Mouse (Mus musculus) megakaryocyte-erythroid progenitor cell, adult 5-6 weeks (primary cell): Measurements from ENCODE around the gene Renbp. TPM values are rescaled to one million over a fixed set of nuclear protein-coding genes. Genes with fewer than 3 reads are reported as not detected.

ENCODE experiments used
- ATAC-seq: replicated peaks from 2 replicates; pipeline ENCODE4 v1.8.0; 2016; ENCODE audit warnings: mild to moderate bottlenecking, inconsistent platforms; ENCODE audit not compliant: severe bottlenecking, poor library complexity, low FRiP score, low TSS enrichment
- total RNA-seq, 2 experiments: library from RNA; stranded (forward) in 1 of 2; stranded (reverse) in 1 of 2; fragments of 200-1000, 215-1000 nt in 1 of 2; fragments of >200 nt in 1 of 2; fragmentation: Nextera tagmentation in 1 of 2; gene quantifications; 2 replicates each; pipeline ENCODE4 v1.2.3; 2014 to 2017

Renbp gene
- total RNA-seq, 2 experiments from 2014 or later, result 3.3 to 11.0 TPM

GRCm38 (mm10) chrX:73921823-73922549 is 8.7 kb downstream of the Renbp start, which contains the start of the genes Arhgap4 and Naa10:
Gene Arhgap4, minus strand, starts transcription at chrX:73921870.
Gene Naa10, minus strand, starts transcription at chrX:73921944.
- peak; percentile 99 for ATAC-seq

GRCm38 (mm10) chrX:73921285-73921822 is 9.3 kb downstream of the Renbp start:
- no peak for ATAC-seq

DNA sequence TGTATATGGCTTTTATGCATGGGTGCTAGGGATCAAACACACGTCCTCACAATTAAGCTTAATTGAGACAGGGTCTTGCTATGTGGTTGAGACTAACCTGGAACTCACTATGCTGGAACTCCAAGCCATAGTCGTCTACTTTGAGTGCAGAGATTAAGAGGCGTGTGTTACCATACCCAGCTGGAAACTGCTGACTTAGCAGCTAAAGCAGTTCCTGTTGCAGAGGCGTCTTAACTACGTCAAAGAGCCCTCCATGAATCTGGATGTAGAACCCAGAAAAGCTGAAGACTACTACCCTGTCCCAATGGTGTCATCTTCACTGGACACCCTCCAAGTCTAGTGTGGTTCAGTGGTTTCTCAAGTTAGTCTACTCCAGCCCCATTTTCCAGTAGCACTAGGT is 12.0 kb downstream of the Renbp start:
- ATAC-seq, result no peak

DNA sequence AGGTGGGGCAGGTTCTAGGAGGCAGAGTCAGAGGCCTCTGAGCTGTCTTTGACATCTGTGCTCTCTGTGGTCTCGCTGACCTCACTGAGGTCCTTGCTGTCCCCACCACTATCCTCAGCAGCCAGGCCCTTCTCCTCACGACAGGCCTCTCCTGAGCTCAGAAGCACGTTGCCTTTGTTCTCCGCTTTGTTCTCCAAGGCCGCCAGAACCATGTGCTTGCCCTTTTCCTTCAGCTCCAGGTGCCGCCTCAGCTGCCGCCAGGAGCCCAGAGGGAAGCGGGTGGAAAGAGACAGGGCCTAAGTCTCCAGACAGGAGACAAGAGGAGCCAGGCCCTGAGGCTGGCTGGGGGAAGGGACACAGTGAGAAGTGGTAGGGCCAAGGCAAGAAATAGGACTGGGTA is 13.7 kb downstream of the Renbp start:
- ATAC-seq, result no peak

DNA sequence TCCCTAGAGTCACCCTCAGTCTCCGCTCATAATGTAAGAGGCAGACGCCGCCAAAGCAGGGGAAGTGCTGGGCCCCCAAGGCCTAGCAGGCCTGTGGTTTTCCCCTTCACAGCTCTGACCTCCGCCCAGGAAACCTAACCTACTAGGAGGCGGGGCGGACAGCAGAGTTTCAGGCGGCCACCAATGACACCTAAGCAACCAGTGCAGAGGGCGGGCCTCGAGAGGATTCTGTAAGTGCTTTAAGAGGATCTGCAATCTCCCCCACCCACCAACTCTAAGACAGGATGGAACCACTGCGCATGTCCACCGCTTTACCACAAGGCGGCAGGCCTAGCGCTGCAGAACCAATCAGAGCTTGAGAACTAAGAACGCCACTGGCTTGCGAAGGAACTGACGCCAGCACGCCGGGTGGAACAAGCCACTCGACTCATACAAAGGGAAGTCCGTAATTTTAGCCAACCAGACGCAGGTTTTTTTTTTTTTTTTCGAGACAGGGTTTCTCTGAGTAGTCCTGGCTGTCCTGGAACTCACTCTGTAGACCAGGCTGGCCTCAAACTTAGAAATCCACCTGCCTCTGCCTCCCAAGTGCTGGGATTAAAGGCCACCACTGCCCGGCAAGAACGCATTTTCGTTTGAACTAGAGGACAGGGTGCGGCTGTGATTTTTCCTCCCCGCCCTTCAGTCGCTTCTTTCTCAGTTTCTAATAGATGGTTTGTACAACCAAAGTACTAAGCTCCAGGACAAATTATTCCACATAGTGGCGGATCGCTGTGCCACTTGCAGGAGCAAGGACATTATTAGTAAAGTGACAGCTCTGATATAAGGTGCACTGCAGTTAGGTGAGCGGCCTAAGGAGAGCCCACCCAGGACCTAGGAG is 15.6 kb downstream of the Renbp start:
- peak; percentile 98 for ATAC-seq

GRCm38 (mm10) chrX:73911588-73911987 is 19.1 kb downstream of the Renbp start:
- no peak for ATAC-seq

GRCm38 (mm10) chrX:73911156-73911555 is 19.5 kb downstream of the Renbp start:
- ATAC-seq, result no peak

DNA sequence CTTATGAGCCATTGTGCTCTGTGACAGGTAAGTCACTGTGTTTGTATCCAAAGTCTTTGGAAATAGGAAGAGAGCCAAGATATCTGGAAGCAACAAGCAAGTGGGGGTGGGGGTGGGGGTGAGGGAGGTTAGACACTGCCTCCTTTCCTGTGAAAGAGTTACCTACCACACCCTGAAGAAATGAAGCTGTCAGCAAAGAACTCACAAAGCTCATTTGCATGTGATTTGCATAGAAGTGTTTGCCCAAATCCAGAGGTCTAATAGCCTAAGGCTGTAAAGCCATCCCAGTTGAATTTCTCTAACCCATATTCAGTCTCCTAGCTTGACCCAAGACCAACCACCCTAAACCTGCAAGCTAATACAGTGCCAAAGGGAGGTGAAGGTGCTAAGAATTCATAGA is 20.2 kb downstream of the Renbp start:
- ATAC-seq, result no peak

DNA sequence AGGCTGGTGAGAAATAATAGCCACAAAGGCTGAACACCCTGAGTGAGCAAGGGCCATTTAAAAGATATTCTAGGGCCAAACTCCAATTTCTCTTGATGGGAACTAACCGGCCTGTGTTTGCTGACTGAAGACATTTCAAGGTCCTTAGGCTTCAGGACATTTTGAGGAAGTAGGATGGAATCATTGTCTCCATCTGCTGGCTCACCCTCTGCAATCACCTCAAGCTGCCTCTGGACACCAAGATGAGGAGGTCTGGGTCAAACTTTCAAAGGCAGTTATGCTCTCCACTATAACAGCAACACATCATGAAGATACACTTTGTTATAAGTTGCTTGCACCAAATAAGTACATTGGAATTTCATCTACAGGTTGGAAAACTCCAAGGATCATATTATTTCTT is 20.6 kb downstream of the Renbp start:
- ATAC-seq, result no peak

GRCm38 (mm10) chrX:73897959-73898358 is 32.7 kb downstream of the Renbp start:
- peak; percentile 77 for ATAC-seq

DNA sequence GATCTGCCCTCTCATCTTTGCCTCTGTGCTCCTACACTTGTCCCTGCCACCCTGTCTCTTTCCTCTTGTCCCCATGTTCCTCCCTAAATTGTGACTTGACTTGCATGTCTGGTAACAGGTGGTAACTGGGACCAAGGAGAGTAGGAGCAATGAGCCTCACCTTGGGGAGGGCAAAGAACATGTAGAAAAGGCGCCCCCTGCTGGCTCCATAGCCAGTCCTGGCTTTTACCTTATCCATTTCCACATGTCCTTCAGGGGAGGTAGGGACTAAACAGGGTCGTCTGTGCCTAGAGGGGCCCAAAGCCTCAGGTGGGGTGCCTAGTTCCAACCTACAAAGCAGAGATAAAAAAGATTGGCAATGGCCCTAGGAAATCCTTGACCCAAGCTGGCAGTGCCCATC is 34.9 kb downstream of the Renbp start, which contains the start of gene L1cam:
Gene L1cam, minus strand, starts transcription at position 387 of the 400 bp plus-strand sequence.
- no peak for ATAC-seq

GRCm38 (mm10) chrX:73892833-73893232 is 37.8 kb downstream of the Renbp start:
- ATAC-seq, result no peak

- no peak for ATAC-seq
These were observed 39.0 kb downstream of the Renbp start, which contains the start of gene Avpr2 for GRCm38 (mm10) chrX:73891551-73892152. Gene Avpr2, plus strand, starts transcription at chrX:73892102.

- ATAC-seq, result no peak
These were observed 49.2 kb downstream of the Renbp start for GRCm38 (mm10) chrX:73881463-73881862.

DNA sequence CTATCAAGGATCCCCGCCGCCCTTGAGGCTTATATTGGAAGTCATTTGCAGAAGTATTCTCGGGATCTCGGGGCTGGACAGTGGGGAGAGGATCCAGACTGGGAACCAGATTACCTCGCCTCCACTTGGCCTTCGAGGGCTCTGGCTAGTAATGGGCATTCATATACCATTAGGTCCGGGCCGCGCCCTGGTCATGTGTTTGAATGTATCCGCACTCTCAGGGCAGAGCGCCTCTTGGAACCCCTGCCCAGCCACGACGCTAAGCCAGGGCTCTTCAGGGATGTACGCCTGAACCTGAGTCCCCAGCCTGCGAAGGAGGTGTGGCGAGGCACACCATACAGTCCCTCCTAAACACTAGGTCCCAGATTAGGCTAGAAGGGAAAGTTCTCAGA is 49.6 kb downstream of the Renbp start:
- ATAC-seq, result no peak

GRCm38 (mm10) chrX:73880194-73881035 is 50.2 kb downstream of the Renbp start:
- no peak for ATAC-seq

DNA sequence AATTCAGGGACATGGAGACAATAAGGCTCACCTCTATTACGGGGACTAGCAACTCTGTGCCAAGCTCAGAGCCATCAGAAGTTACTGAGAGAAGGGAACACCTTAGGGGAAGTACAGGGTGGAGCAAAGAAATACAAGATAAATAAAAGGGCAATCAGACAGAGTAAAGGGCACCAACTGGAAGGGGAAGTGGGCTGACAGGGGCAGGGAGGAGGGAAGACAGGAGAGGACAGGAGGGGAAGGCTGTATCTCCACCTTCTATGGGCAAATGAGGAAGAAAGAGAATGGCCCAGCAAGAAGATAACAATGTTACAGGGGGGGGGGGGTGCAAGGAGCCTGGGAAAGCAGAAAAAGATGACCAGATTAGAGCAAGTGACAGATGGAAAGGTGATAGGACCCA is 53.6 kb downstream of the Renbp start:
- ATAC-seq, result no peak

DNA sequence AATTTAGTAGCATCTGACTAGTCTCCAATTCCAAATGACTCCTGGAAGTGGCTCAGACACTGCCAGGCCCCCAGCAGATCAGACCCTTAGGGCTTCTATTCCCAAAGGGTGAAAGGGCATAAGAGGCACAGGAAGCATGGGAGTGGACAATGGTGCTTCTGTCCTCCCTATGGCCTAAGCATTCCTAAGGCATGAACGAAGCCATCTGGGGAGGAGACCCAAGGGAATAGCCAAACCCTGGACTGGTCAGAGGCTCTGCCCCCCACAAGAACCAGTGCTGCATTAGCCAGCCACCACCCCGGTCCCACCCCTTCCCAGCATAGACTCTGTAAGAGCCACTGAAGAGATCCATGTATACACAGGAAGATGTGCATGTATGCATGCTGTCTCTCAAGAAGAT is 54.8 kb downstream of the Renbp start:
- ATAC-seq, result no peak
